Comparison of ENCODE assay signal across 8 mouse cellular contexts in genomic region chr8:126592381-126592770, GRCm38 (mm10). TPM values are rescaled to one million over a fixed set of nuclear protein-coding genes. Genes with fewer than 3 reads are reported as not detected.
DNase-seq lines count a peak whose midpoint lies in the region; ATAC-seq and TF ChIP-seq lines count a peak whose summit lies in the region.

No protein-coding gene starts in this region.

- H3K4me2 ChIP-seq in heart, embryonic 11.5 days = peak overlapping the region; percentile 99
- peak overlapping the region; percentile 96 for H3K4me2 ChIP-seq in limb, embryonic 14.5 days (replicated peaks; ENCODE audit: low read depth, low read length, severe bottlenecking)
- peak overlapping the region; percentile 91 for H3K4me2 ChIP-seq in neural tube, embryonic 13.5 days

- WGBS in heart, embryonic 11.5 days (ENCODE audit: insufficient replicate concordance) = under 1% methylated on average over 39 of the region's 45 CpGs
- WGBS in limb, embryonic 14.5 days = 0% methylated on average over 34 of the region's 45 CpGs
- under 1% methylated on average over 43 of the region's 45 CpGs for WGBS in neural tube, embryonic 13.5 days

- H3K4me1 ChIP-seq in G1E (ENCODE audit: insufficient read depth, low read depth, low read length) = peaks cover 24% of the 10 kb centered on the region
- H3K4me1 ChIP-seq in heart, embryonic 11.5 days (ENCODE audit: control insufficient read depth, insufficient read depth, low read length) = peaks cover 31% of the 10 kb centered on the region
- peaks cover 46% of the 10 kb centered on the region for H3K4me1 ChIP-seq in limb, embryonic 14.5 days (ENCODE audit: control insufficient read depth, insufficient read depth, low read length)
- H3K4me1 ChIP-seq in neural tube, embryonic 13.5 days (replicated peaks) = peaks cover 73% of the 10 kb centered on the region

- H3K9ac ChIP-seq in heart, embryonic 11.5 days (ENCODE audit: low read depth, low read length) = peak overlapping the region; percentile 100
- H3K9ac ChIP-seq in limb, embryonic 14.5 days (ENCODE audit: low read depth, low read length, severe bottlenecking) = peak overlapping the region; percentile 100
- peak overlapping the region; percentile 100 for H3K9ac ChIP-seq in neural tube, embryonic 13.5 days

- no peaks in the 10 kb centered on the region for H3K27me3 ChIP-seq in G1E (ENCODE audit: insufficient read depth, low read length)
- H3K27me3 ChIP-seq in heart, embryonic 11.5 days (ENCODE audit: control insufficient read depth, insufficient read depth, low read length) = no peaks in the 10 kb centered on the region
- no peaks in the 10 kb centered on the region for H3K27me3 ChIP-seq in limb, embryonic 14.5 days (ENCODE audit: control insufficient read depth, insufficient read depth, low read length)
- no peaks in the 10 kb centered on the region for H3K27me3 ChIP-seq in neural tube, embryonic 13.5 days

- no peak for ATAC-seq in G1E (ENCODE audit: extremely low read depth, insufficient number of reproducible peaks, low FRiP score, poor library complexity, severe bottlenecking)
- no peak for ATAC-seq in heart, embryonic 11.5 days (replicated peaks; ENCODE audit: insufficient number of reproducible peaks, low FRiP score, low TSS enrichment)
- no peak for ATAC-seq in limb, embryonic 14.5 days (ENCODE audit: low FRiP score, low read depth)
- ATAC-seq in neural tube, embryonic 13.5 days (ENCODE audit: low read depth) = no peak
- ATAC-seq in inflammation-experienced regulatory T-cells, adult 6 months = no peak

- peak overlapping the region; percentile 99 for H3K4me3 ChIP-seq in G1E (ENCODE audit: low read depth, low read length)
- peak overlapping the region; percentile 100 for H3K4me3 ChIP-seq in heart, embryonic 11.5 days (ENCODE audit: low read depth, low read length)
- peak overlapping the region; percentile 99 for H3K4me3 ChIP-seq in limb, embryonic 14.5 days (replicated peaks; ENCODE audit: low read length)
- peak overlapping the region; percentile 100 for H3K4me3 ChIP-seq in neural tube, embryonic 13.5 days

- H3K27ac ChIP-seq in heart, embryonic 11.5 days (ENCODE audit: low read depth, low read length) = peak overlapping the region; percentile 99
- H3K27ac ChIP-seq in limb, embryonic 14.5 days (replicated peaks; ENCODE audit: low read depth, low read length) = peak overlapping the region; percentile 99
- peak overlapping the region; percentile 100 for H3K27ac ChIP-seq in neural tube, embryonic 13.5 days (replicated peaks)

- DNase-seq in layer of hippocampus, postnatal 10 days (ENCODE audit: low spot score in 2 of 2) = peak; percentile 48 to 64
- DNase-seq in layer of hippocampus, adult 11-12 months (ENCODE audit: low spot score) = no peak
- no peak for DNase-seq in G1E (ENCODE audit: low spot score)
- peak; percentile 73 for DNase-seq in cerebellum, adult 9-11 months
- DNase-seq in limb, embryonic 14.5 days (ENCODE audit: low spot score) = no peak

- H3K36me3 ChIP-seq in G1E (replicated peaks) = peaks cover 46% of the 10 kb centered on the region
- H3K36me3 ChIP-seq in heart, embryonic 11.5 days (ENCODE audit: control insufficient read depth, insufficient read depth, low read length) = peaks cover 6% of the 10 kb centered on the region
- H3K36me3 ChIP-seq in limb, embryonic 14.5 days (ENCODE audit: control insufficient read depth, insufficient read depth, low read length) = peaks cover 37% of the 10 kb centered on the region
- H3K36me3 ChIP-seq in neural tube, embryonic 13.5 days = peaks cover 25% of the 10 kb centered on the region

- H3K9me3 ChIP-seq in G1E (replicated peaks) = no peaks in the 10 kb centered on the region
- no peaks in the 10 kb centered on the region for H3K9me3 ChIP-seq in heart, embryonic 11.5 days (replicated peaks; ENCODE audit: control insufficient read depth, low read length)
- no peaks in the 10 kb centered on the region for H3K9me3 ChIP-seq in limb, embryonic 14.5 days (ENCODE audit: control insufficient read depth, low read length)
- no peaks in the 10 kb centered on the region for H3K9me3 ChIP-seq in neural tube, embryonic 13.5 days

- no peak for TF ChIP-seq CTCF in G1E (IDR thresholded peaks at IDR 0.05; ENCODE audit: low read depth, low read length)

- TF ChIP-seq POLR2A in limb, embryonic 14.5 days (IDR thresholded peaks at IDR 0.05; ENCODE audit: borderline replicate concordance, extremely low read depth, insufficient read depth, insufficient read length) = no peak

RNA-seq across cellular contexts. Expression of gene Irf2bp2, which starts 1.4 kb away (rescaled TPM):
- 10 to 100 TPM; 57.0 to 63.1 TPM for total RNA-seq in layer of hippocampus, postnatal 10 days (2021)
- 231 and 246 TPM in 2 replicates for total RNA-seq in G1E (2014; fragmentation: Nextera tagmentation)
- 78.9 and 81.3 TPM in 2 replicates for total RNA-seq in G1E (2017)
- polyA plus RNA-seq in G1E (2012) = 101 and 106 TPM in 2 replicates
- polyA plus RNA-seq in heart, embryonic 11.5 days (2014; fragmentation: Nextera tagmentation; extraction: Ambion mirVana) = 5.9 and 6.5 TPM in 2 replicates
- polyA plus RNA-seq in limb, embryonic 14.5 days (2012; rRNA removed) = 44.5 and 58.6 TPM in 2 replicates
- 10.0 and 10.1 TPM in 2 replicates for polyA plus RNA-seq in limb, embryonic 14.5 days (2014; fragmentation: Nextera tagmentation; extraction: Ambion mirVana)
- 8.6 and 9.7 TPM in 2 replicates for polyA plus RNA-seq in neural tube, embryonic 13.5 days (2015; fragmentation: Nextera tagmentation; extraction: Ambion mirVana)
- polyA plus RNA-seq in inflammation-experienced regulatory T-cells, adult 6 months (2017; shearing (Covaris generic)) = 10 to 100 TPM; 16.7 to 25.3 (median 24.5) TPM

Comparison
In these comparisons a context has a peak if more than half of its experiments do, and no peak if none do; other contexts are left out.
1. DNase-seq: peak in layer of hippocampus, postnatal 10 days (2 of 2) and cerebellum, adult 9-11 months (single experiment); none in layer of hippocampus, adult 11-12 months (single experiment), G1E (single experiment) and limb, embryonic 14.5 days (single experiment).
2. Peak in every context shown above with its lines, with median percentiles within 50 percentile points of each other: H3K4me3 ChIP-seq, H3K27ac ChIP-seq, H3K4me2 ChIP-seq and H3K9ac ChIP-seq.